Mouse (Mus musculus) gastrocnemius, adult 8-10 months (tissue): ENCODE results near the gene Ankrd11. TPM values are rescaled to one million over a fixed set of nuclear protein-coding genes. Genes with fewer than 3 reads are reported as not detected.

Experiments used
- DNase-seq, 2 experiments: peaks; one replicate each; pipeline ENCODE4 v3.0.0; 2022; ENCODE audit warnings: low spot score in 2 of 2
- total RNA-seq, 4 experiments: library from RNA; stranded (reverse); gene quantifications; 2 replicates each; pipeline ENCODE4 v1.2.4; 2022

The Ankrd11 gene
- total RNA-seq, 4 experiments from 2014 or later = 55.0 to 63.5 (median 62.4) TPM

DNA sequence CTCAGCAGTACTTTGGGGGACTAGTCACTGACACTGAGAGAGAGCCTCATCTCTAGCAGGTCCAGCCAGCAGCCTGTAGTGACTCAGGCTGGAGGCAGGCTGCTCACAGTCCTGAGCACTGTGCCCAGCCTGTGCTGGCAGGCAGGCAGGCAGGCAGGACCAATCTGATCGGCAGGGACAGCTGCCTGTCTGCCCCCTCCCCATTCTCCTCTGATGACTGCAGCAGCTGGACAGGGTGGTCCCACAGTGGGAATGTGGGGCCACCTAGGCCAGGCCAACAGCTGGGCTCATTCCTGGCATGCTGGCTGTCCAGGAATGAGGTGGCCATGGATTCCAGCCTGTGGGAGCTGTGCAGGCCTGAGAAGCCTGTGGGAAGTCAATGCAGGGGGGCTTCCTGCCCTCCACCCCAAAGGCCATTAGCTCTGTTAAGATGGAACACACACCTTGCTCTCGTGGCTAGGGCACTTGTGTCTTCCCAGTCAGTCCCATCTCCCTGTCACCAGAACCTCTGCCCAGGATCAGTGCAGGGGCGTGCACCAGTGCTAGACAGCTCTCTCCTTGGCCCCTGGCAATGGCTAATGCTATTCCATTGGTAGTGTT, 191.3 kb downstream of the Ankrd11 start:
- no peak for DNase-seq

DNA sequence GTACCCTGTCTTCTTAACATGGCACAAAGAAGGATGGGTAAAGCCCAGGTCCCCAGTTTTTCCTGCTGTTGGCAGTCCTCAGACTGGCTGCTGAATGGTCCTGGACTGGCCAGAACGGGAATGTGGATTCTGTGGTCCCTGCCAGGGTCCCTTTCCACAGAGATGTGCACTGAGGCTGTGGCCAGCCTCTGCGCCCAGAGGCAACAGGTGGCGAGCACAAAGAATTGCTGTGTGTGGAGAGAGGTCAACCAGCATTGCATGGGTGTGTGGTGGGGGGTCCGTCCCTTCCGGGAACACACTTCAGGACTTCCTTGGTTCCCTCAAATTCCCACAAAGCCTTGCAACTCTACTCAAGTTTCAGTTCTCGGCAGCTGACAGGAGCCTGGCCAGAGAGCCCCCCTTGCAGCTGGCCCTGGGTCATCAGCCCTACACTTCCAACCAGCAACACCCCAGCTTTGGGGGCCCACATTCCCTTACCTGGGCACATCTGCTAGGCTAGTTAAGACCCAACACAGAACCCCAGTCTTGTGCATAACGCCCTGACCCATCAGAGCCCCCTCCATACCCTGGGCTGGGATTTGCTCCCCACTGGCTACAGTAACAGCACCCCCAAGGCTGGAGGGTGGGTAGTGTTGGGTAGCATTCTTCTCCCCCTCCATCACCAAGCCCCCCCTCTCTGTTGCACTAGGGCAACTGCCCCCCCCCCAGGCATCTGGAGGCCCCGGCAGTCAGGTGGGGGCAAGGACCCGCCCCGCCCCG, 192.7 kb downstream of the Ankrd11 start:
- no peak for DNase-seq

DNA sequence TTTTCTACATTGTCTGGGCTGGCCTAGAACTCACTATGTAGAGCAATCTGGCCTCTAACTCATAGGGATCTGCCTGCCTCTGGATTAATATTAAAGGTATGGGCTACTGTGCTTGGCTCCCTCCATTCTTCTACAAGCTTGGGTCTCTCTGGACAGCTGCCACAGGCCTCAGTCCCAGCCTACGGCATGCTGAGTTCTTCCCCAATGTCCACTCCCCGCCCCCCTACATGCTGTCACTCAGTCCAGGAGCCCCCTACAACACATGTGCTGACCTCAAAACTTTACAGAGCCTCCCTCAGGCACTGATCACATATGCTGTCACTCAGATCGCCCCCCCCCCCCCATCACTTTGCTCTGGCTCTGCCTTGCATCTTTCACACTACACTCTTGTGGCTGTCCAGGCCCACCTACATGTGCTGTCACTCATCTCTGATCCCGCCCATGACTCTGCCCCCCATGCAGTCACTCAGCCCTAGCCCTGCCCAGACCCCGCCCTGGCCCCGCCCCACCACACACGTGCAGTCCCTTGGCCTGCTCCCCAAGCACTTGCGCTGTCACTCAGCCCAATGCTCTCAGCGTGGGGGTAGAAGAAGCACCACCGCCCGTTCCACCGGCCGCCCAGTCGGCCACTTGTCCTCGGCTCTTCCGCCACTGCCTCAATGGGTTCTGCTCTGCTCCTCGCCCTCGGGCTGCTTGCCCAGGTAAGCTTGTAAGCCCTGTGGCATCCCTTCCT, 194.1 kb downstream of the Ankrd11 start, which contains the start of gene Cdh15:
TSS of gene Cdh15 (plus strand) at position 138 of the 733 bp plus-strand sequence.
- DNase-seq = peak; percentile 54 to 70

DNA sequence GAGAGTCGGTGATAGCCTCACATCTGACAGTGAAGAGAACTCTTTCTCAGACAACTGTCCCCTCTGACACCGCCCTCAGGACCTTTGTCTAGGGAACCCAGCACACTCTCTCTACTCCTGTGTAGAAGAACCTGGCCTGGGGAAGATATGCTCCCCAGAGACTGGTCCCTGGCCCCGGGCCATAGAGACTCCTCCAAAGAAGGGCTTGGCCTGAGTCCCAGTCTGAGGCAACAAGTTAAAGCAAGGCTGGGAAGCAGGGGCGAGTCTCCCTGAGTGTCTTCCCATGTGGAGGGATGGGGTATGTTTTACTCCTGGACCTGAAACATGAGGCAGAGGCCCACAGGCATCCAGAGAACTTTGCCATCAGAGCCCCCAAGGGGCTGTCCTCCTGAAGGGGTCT, 196.4 kb downstream of the Ankrd11 start:
- DNase-seq = no peak

DNA sequence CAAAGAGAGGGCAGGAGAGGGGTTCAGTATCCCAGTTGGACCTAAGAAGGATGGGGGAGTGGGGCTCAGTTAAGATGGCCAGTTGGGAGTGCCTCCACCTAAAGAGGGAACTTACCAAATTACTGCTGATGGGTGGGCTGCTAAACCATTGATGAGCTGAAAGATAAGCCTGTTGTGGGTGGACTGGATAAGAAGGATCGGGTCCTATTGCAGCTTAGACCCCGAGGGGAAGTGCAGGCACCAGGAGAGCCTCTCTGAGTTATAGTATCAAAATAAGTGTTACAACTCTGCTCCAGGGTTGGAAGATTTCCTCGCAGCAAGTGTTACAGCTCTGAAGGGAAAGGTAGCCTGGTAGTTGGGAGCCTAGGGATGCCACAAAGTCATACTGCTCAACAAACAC, 197.9 kb downstream of the Ankrd11 start:
- DNase-seq = no peak

DNA sequence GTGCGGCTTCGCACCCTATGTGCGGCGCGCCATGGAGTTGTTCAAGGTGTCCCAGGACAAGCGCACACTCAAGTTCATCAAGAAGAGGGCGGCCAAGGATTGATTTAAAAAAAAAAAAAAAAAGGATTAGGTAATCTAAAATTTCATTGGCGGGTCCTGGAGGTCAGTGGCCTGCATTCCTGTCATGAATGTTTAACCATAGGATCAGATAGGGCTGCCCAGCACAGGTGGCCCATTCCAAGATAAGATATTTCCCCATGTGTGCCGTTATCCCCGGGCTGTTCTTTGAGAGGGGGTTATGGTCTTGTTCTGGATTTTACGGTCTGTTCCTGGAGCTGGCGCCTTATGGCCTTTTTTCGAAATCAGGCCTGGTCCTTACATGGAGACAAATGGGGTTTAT, 205.4 kb downstream of the Ankrd11 start:
- DNase-seq = no peak

DNA sequence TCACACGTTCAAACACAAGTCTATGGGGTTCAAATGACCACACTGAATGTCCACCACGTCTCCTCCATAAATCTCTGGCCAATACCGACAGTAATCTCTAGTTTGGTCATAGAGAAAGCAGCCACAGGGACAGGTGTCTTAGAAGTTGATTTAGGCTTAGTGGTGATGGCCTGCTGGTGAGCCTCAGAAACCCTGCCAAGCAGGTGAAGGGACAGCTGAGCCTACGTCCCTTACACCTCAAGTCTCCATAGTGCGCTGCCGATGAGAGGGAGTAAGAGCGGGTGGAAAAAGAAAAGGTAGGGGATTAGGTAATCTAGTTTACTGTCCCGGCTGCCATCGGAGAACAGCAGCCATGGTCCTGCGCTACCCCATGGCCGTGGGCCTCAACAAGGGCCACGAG, 205.9 kb downstream of the Ankrd11 start:
- no peak for DNase-seq

DNA sequence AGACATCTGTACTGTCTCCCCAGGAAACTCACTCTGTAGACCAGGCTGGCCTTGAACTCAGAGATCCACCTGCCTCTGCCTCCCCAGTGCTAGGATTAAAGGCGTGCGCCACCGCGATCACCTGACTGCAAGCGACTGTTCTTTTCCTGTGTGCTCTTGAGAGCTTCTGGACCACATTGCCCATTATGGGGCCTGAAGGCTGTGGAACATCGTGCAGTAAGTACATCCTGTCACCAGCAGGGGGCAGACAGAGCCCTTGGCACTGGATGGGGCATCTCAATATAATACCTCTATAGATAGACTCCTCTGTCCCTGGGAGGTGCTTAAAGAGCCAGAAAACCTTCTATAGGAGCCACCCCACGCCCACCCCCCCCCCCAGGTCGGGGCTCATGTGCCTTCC, 207.1 kb downstream of the Ankrd11 start:
- peak; percentile 59 to 66 for DNase-seq

DNA sequence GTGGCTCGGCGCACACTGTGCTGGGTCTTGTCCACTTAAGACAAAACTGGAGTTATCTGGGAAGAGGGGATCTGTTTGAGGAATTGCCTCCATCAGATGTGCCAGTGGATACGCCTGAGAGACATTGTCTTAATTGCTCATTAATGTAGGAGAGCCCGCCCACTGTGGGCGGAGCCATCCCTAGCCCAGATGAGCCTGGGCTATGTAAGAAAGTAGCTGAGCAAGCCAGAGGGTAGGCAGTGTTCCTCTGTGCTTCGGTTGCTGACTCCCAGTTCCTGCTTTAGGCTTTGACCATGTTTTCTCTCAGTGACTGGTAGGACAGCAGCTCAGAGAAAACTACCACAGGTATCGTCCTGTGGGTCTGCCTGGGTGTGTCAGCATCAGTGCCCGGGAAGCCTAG, 207.7 kb downstream of the Ankrd11 start:
- DNase-seq = no peak

Other genes with a start within 250 kb of the Ankrd11 start
- 10 to 100 TPM; 17.7 to 29.9 (median 21.9) TPM for gene Cdh15, start 194.3 kb downstream of the Ankrd11 start, total RNA-seq
- 10 to 100 TPM; 74.1 to 81.0 (median 77.4) TPM for gene Spg7, start 20.7 kb upstream of the Ankrd11 start, total RNA-seq
- gene Rpl13, start 60.1 kb upstream of the Ankrd11 start, total RNA-seq = 100 to 1,000 TPM; 382 to 564 (median 462) TPM
- gene Cpne7, start 75.1 kb upstream of the Ankrd11 start, total RNA-seq = under 1 TPM in 1 of 4 experiments, not detected in 3; 0.24 TPM
- 1 to 10 TPM in 2 of 4 experiments, under 1 TPM in 2; 0.58 to 2.9 (median 0.88) TPM for gene Sult5a1, start 116.0 kb upstream of the Ankrd11 start, total RNA-seq
- gene Dpep1, start 144.0 kb upstream of the Ankrd11 start, total RNA-seq = 10 to 100 TPM in 2 of 4 experiments, 1 to 10 TPM in 2; 5.6 to 14.7 (median 9.7) TPM
- 10 to 100 TPM; 51.5 to 60.8 (median 56.0) TPM for gene Chmp1a, start 170.5 kb upstream of the Ankrd11 start, total RNA-seq
- 1 to 10 TPM in 1 of 4 experiments, under 1 TPM in 3; 0.12 to 1.6 (median 0.58) TPM for gene Spata33, start 170.6 kb upstream of the Ankrd11 start, total RNA-seq
- 10 to 100 TPM in 3 of 4 experiments, 1 to 10 TPM in 1; 9.7 to 14.3 (median 12.0) TPM for gene Cdk10, start 182.6 kb upstream of the Ankrd11 start, total RNA-seq
- 1 to 10 TPM in 3 of 4 experiments, under 1 TPM in 1; 0.97 to 1.8 (median 1.3) TPM for gene Spata2l, start 194.0 kb upstream of the Ankrd11 start, total RNA-seq
- 1 to 10 TPM; 3.8 to 8.4 (median 5.4) TPM for gene Zfp276, start 211.9 kb upstream of the Ankrd11 start, total RNA-seq
- gene Vps9d1, start 212.1 kb upstream of the Ankrd11 start, total RNA-seq = 10 to 100 TPM; 13.7 to 22.6 (median 21.7) TPM